Mouse (Mus musculus): ENCODE results near the gene Gm20388. TPM values are rescaled to one million over a fixed set of nuclear protein-coding genes. Genes with fewer than 3 reads are reported as not detected.
A peak's percentile ranks its signal among the peaks of the same experiment; 100 is the strongest.

Gene Gm20388
- total RNA-seq, 1 experiment, result 27.0 TPM

DNA sequence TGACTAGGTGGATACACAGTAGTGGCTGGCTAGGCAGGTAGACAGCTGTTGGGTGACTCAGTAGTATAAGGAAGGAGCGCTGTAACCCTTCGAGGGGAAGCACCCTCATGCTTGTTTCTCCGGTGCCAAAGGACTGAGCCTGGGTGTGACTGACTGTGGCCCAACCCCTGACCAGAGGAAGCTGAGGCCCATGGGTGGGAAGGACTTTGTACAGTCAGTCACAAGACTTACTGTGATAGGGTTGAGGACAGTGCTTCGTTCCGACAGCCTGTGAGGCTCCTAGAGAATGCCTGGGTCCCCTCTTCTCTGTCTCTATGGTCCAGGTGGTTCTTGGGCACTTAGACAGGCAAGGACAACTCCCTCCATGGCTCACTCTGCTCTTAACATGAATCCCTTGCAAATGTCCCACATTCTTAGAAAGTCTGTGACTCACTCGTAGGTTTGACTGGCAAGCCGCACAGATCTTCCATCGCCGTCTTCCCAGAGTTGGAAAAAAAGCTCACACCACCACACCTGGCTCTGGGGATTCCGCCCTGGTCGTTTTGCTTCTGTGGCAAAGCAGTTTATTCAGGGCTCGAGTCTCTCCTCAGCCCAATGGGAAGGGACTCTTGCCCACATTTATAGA lies 495.5 kb downstream of the Gm20388 start:
- H3K9ac ChIP-seq (ENCODE audit: insufficient read depth, low read depth, low read length, poor library complexity, severe bottlenecking), result no peak overlapping the region
- TF ChIP-seq CHD2 (IDR thresholded peaks at IDR 0.05; ENCODE audit: low read depth, low read length), result no peak
- TF ChIP-seq ZC3H11A (IDR thresholded peaks at IDR 0.05; ENCODE audit: borderline replicate concordance, low read depth, low read length), result no peak
- TF ChIP-seq HCFC1 (IDR thresholded peaks at IDR 0.05; ENCODE audit: borderline replicate concordance, insufficient read depth, low read length), result no peak
- TF ChIP-seq ZNF384 (IDR thresholded peaks at IDR 0.05; ENCODE audit: low read depth, low read length), result no peak
- no peak for TF ChIP-seq MAFK (IDR thresholded peaks at IDR 0.05; ENCODE audit: insufficient read depth, low read depth, low read length)
- H3K36me3 ChIP-seq (ENCODE audit: control insufficient read depth, insufficient read depth, low read length, poor library complexity, severe bottlenecking), result no peaks in the 10 kb centered on the region
- H3K4me3 ChIP-seq (ENCODE audit: insufficient read depth in 1 of 2, low read depth in 1 of 2, low read length in 2 of 2, poor library complexity in 1 of 2, severe bottlenecking in 1 of 2), result no peak overlapping the region
- no peaks in the 10 kb centered on the region for H3K9me3 ChIP-seq (ENCODE audit: control insufficient read depth, insufficient read depth, low read depth, low read length)
- H3K27ac ChIP-seq (ENCODE audit: insufficient read depth, low read depth, low read length, poor library complexity, severe bottlenecking), result no peak overlapping the region
- no peak for DNase-seq (ENCODE audit: low read depth, low spot score)
- H3K4me1 ChIP-seq (ENCODE audit: control insufficient read depth in 2 of 2, insufficient read depth in 2 of 2, low read length in 2 of 2, poor library complexity in 1 of 2), result peaks cover 6 to 22% of the 10 kb centered on the region in 2 experiments; a peak in 3 of 4 replicates
- in situ Hi-C loops (cut with MboI; ENCODE audit: low sequenced_read_pairs in 2 of 2, unreplicated experiment in 2 of 2), result loop anchor here in 1 of 2 experiments (10.0 kb wide), 1 partner anchor 119 kb away; no protein-coding TSS in a partner anchor

DNA sequence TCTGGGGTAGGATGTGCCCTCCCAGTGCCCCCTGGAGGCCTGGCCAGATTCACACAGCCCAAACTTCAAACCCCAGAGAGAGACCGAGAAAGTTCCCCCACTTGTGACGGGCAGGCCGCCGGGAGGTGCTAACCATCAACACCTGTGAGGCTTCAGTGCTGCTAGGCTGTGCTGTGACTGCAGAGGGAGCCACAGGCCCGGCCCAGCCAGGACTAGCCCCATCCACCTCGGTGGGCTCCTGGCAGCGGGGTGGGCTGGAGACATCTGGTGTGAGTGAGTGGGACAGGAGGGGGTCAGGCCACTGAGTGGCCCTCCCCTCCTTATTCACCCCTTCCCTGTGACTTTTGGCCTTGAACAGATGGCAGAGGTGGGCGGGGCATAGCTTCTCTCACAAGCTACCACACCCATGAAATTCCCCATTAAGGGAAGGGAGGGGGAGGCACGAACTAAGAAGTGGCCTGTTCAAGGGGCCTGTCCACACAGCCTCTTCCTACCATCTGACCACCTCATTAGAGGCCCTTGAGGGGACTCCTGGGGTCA lies 497.1 kb downstream of the Gm20388 start:
- in situ Hi-C loops (cut with MboI; ENCODE audit: low sequenced_read_pairs in 2 of 2, unreplicated experiment in 2 of 2), result loop anchor here in 1 of 2 experiments (10.0 kb wide), 1 partner anchor 117 kb away; no protein-coding TSS in a partner anchor
- no peak overlapping the region for H3K9ac ChIP-seq (ENCODE audit: insufficient read depth, low read depth, low read length, poor library complexity, severe bottlenecking)
- no peaks in the 10 kb centered on the region for H3K9me3 ChIP-seq (ENCODE audit: control insufficient read depth, insufficient read depth, low read depth, low read length)
- no peak overlapping the region for H3K4me3 ChIP-seq (ENCODE audit: insufficient read depth in 1 of 2, low read depth in 1 of 2, low read length in 2 of 2, poor library complexity in 1 of 2, severe bottlenecking in 1 of 2)
- no peaks in the 10 kb centered on the region for H3K36me3 ChIP-seq (ENCODE audit: control insufficient read depth, insufficient read depth, low read length, poor library complexity, severe bottlenecking)
- DNase-seq (ENCODE audit: low read depth, low spot score), result peak; percentile 50
- peaks cover 6 to 24% of the 10 kb centered on the region in 2 experiments; a peak in 3 of 4 replicates for H3K4me1 ChIP-seq (ENCODE audit: control insufficient read depth in 2 of 2, insufficient read depth in 2 of 2, low read length in 2 of 2, poor library complexity in 1 of 2)
- TF ChIP-seq ZNF384 (IDR thresholded peaks at IDR 0.05; ENCODE audit: low read depth, low read length) (no peak), ZC3H11A (IDR thresholded peaks at IDR 0.05; ENCODE audit: borderline replicate concordance, low read depth, low read length) (peak; percentile 48; the same call in 1 of the 2 replicates)
- H3K27ac ChIP-seq (ENCODE audit: insufficient read depth, low read depth, low read length, poor library complexity, severe bottlenecking), result no peak overlapping the region

DNA sequence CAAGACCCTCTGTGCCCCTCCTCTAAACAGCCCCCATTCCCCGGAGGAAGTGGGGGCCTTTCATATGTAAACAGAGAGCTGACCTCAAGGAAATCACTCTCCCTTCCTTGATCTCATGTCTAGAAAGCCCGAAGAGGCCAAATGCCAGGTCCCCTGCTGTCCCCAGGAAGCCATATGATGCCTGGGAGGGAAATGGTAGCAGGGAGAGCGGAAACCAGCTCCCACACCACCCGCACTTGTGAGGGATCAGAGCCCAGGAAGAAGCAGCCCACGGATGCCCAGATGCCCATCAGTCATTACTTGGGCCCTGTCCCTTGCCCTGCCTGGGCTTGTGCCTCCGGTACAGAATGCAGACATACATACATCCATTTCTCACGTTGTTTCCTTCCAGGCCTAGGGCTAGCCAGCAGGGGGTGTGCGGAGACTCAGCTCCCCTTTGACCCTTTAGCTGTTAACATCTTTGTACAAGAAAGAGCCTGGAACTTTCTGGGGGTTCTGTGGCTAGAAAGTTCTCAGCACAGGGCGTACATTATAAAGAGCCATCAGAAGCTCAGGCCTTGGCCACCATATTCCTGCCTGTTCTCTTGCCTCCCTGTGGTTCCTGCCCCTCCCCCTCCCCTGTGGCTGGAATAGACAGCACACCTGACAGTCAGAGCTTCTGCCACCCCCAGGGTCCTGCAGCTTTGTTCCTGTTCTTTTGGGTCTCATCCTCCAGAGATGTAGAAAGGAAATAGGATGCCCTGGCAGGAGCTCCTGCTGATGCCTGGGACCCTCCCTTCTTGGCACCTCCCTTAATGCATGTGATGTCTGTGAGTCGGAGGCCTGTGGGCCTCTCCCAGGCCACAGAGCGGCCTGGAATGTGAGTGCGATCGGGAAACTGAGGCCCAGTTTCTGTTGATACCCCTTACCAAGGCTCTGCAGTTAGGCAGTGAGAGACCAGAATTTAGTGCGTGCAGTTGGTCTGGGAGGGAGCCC lies 497.9 kb downstream of the Gm20388 start:
- Histone ChIP-seq H3K4me1 (ENCODE audit: control insufficient read depth in 2 of 2, insufficient read depth in 2 of 2, low read length in 2 of 2, poor library complexity in 1 of 2) (peaks cover 6 to 26% of the 10 kb centered on the region in 2 experiments; a peak in 3 of 4 replicates), H3K4me3 (ENCODE audit: insufficient read depth in 1 of 2, low read depth in 1 of 2, low read length in 2 of 2, poor library complexity in 1 of 2, severe bottlenecking in 1 of 2) (no peak overlapping the region), H3K9ac (ENCODE audit: insufficient read depth, low read depth, low read length, poor library complexity, severe bottlenecking) (no peak overlapping the region), H3K36me3 (ENCODE audit: control insufficient read depth, insufficient read depth, low read length, poor library complexity, severe bottlenecking) (no peaks in the 10 kb centered on the region), H3K9me3 (ENCODE audit: control insufficient read depth, insufficient read depth, low read depth, low read length) (no peaks in the 10 kb centered on the region), H3K27ac (ENCODE audit: insufficient read depth, low read depth, low read length, poor library complexity, severe bottlenecking) (peak overlapping the region; percentile 37)
- in situ Hi-C loops (cut with MboI; ENCODE audit: low sequenced_read_pairs in 2 of 2, unreplicated experiment in 2 of 2), result loop anchor here in 1 of 2 experiments (10.0 kb wide), 1 partner anchor 116 kb away; no protein-coding TSS in a partner anchor
- DNase-seq (ENCODE audit: low read depth, low spot score), result no peak
- no peak for TF ChIP-seq CHD2 (IDR thresholded peaks at IDR 0.05; ENCODE audit: low read depth, low read length)
- TF ChIP-seq ZC3H11A (IDR thresholded peaks at IDR 0.05; ENCODE audit: borderline replicate concordance, low read depth, low read length), result no peak
- TF ChIP-seq HCFC1 (IDR thresholded peaks at IDR 0.05; ENCODE audit: borderline replicate concordance, insufficient read depth, low read length), result no peak
- no peak for TF ChIP-seq ZNF384 (IDR thresholded peaks at IDR 0.05; ENCODE audit: low read depth, low read length)
- no peak for TF ChIP-seq MAFK (IDR thresholded peaks at IDR 0.05; ENCODE audit: insufficient read depth, low read depth, low read length)

DNA sequence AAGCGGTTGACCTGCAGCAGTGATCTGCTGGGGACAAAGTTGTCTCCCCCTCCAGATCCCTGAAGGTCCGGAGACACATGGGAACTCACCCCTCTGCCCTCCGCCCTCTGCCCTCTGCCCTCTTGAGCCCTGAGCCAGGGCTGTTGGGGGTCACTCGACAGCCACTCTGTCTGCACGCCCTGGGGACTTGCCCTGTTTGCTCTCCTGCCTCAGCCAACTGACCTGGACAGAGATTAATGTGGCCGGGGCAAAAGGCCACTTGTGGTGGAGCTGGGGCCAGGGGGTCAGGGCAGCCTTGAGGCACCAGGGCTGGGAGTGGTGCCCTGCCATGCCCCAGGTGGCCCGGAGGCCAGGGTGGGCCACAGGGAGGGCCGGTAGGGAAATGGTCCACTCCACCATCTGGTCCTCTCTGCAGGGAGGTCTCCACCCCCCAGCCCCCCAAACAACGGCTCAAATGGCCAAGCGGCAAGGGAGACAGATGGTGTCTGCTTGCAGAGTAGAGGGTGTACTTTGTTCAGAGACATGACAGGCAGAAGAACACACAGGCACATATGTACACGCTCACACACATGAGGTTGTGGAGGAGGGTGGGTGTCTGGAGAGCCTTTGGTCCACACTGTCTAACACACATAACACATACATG lies 498.9 kb downstream of the Gm20388 start:
- Histone ChIP-seq H3K9ac (ENCODE audit: insufficient read depth, low read depth, low read length, poor library complexity, severe bottlenecking) (no peak overlapping the region), H3K9me3 (ENCODE audit: control insufficient read depth, insufficient read depth, low read depth, low read length) (no peaks in the 10 kb centered on the region), H3K27ac (ENCODE audit: insufficient read depth, low read depth, low read length, poor library complexity, severe bottlenecking) (no peak overlapping the region), H3K36me3 (ENCODE audit: control insufficient read depth, insufficient read depth, low read length, poor library complexity, severe bottlenecking) (no peaks in the 10 kb centered on the region), H3K4me3 (ENCODE audit: insufficient read depth in 1 of 2, low read depth in 1 of 2, low read length in 2 of 2, poor library complexity in 1 of 2, severe bottlenecking in 1 of 2) (no peak overlapping the region), H3K4me1 (ENCODE audit: control insufficient read depth in 2 of 2, insufficient read depth in 2 of 2, low read length in 2 of 2, poor library complexity in 1 of 2) (peaks cover 6 to 28% of the 10 kb centered on the region in 2 experiments; a peak in 3 of 4 replicates)
- in situ Hi-C loops (cut with MboI; ENCODE audit: low sequenced_read_pairs in 2 of 2, unreplicated experiment in 2 of 2), result loop anchor here in 1 of 2 experiments (10.0 kb wide), 1 partner anchor 115 kb away; no protein-coding TSS in a partner anchor
- DNase-seq (ENCODE audit: low read depth, low spot score), result no peak
- no peak for TF ChIP-seq CHD2 (IDR thresholded peaks at IDR 0.05; ENCODE audit: low read depth, low read length)
- TF ChIP-seq HCFC1 (IDR thresholded peaks at IDR 0.05; ENCODE audit: borderline replicate concordance, insufficient read depth, low read length), result no peak
- no peak for TF ChIP-seq ZNF384 (IDR thresholded peaks at IDR 0.05; ENCODE audit: low read depth, low read length)
- no peak for TF ChIP-seq ZC3H11A (IDR thresholded peaks at IDR 0.05; ENCODE audit: borderline replicate concordance, low read depth, low read length)
- no peak for TF ChIP-seq MAFK (IDR thresholded peaks at IDR 0.05; ENCODE audit: insufficient read depth, low read depth, low read length)
